Mouse (Mus musculus) limb, embryonic 13.5 days (tissue): Measurements from ENCODE around the gene Nop53. TPM values are rescaled to one million over a fixed set of nuclear protein-coding genes. Genes with fewer than 3 reads are reported as not detected.

Experiments
- polyA plus RNA-seq: library from polyadenylated mRNA; unstranded; fragments of >200 nt; fragmentation: Nextera tagmentation; extraction: Ambion mirVana; gene quantifications from 2 replicates; pipeline ENCODE4 v1.2.1, GENCODE M21; 2015

Nop53 gene
- polyA plus RNA-seq, 1 experiment from 2014 or later = 184 TPM

Other genes with a start within 250 kb of the Nop53 start
- not detected in 2 replicates for gene Obox5, start 195.9 kb downstream of the Nop53 start, polyA plus RNA-seq
- not detected in 2 replicates for gene Obox6, start 106.4 kb downstream of the Nop53 start, polyA plus RNA-seq
- not detected in 2 replicates for gene Crx, start 66.1 kb downstream of the Nop53 start, polyA plus RNA-seq
- gene Crxos, start 63.5 kb downstream of the Nop53 start, polyA plus RNA-seq = not detected in 2 replicates
- gene Selenow, start 23.7 kb downstream of the Nop53 start, polyA plus RNA-seq = 943 and 963 TPM in 2 replicates
- gene Ehd2, start 21.5 kb upstream of the Nop53 start, polyA plus RNA-seq = 25.3 and 29.9 TPM in 2 replicates
- gene Bicra, start 101.8 kb upstream of the Nop53 start, polyA plus RNA-seq = 8.6 and 8.7 TPM in 2 replicates
- gene Zfp541, start 115.7 kb upstream of the Nop53 start, polyA plus RNA-seq = 0.04 and 0.08 TPM in 2 replicates
- gene Napa, start 152.4 kb upstream of the Nop53 start, polyA plus RNA-seq = 232 and 245 TPM in 2 replicates
- 38.7 and 40.5 TPM in 2 replicates for gene Kptn, start 173.8 kb upstream of the Nop53 start, polyA plus RNA-seq
- 0.14 and 0.28 TPM in 2 replicates for gene Slc8a2, start 183.8 kb upstream of the Nop53 start, polyA plus RNA-seq
- gene Meis3, start 229.0 kb upstream of the Nop53 start, polyA plus RNA-seq = 14.2 and 15.6 TPM in 2 replicates